Mouse (Mus musculus) mouse trophoblast stem cell (cell line): ENCODE measurements around the gene Galnt13.
"Not testable (repeated sequence)": the region's sequence is repeated elsewhere in the genome, so short reads cannot be mapped to it uniquely, and the experiment has no call there.

ENCODE experiments used
- in situ Hi-C, 2 experiments: fragments of 300-500 bp; cut with MseI, MboI; formaldehyde crosslinking; loops; 2 replicates in 1 of 2; 3 replicates in 1 of 2; pipeline ENCODE4 v1.15.1; 2025

Gene Galnt13

DNA sequence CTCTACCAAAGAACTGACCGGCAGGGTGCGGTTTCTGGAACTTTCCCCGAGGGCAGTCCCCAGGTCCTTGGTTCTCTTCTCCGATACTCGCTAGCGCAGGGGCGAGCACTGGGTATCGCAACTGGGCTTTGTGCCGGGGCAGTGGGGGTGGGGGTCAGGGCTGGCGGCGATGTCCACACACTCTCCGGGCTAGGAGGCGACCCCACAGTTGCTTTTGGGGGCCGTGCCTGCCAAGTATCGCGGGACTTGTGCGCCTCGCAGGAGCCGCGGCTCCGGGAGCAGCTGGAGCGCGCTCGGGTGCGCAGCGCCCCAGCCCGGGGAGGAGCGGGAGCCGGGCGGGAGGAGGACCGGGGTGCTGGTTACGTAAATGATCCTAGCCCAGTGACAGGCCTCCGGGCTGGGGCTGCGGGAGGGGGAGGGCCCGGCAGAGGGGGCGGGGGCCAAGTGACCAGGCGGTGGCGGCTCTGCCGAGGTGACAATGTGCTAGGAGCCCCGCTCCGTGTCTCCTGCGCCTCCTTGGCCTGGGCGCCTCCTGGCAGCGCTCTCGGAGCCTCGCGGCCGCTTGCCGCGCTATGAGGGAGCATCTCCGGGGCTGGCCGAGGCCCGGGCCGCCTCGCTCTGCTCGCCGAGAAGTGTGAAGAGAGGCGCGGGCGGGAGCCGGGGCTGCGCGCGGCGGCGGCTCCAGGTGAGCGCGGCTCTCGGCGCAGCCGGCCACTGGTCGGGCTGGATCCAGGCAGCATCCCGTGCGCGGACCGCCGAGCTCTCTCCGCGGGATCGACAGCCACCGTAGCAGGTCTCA, at the start of gene Galnt13:
TSS of gene Galnt13 (plus strand) at position 381 of the 799 bp plus-strand sequence.
- in situ Hi-C loops = no loop called here

DNA sequence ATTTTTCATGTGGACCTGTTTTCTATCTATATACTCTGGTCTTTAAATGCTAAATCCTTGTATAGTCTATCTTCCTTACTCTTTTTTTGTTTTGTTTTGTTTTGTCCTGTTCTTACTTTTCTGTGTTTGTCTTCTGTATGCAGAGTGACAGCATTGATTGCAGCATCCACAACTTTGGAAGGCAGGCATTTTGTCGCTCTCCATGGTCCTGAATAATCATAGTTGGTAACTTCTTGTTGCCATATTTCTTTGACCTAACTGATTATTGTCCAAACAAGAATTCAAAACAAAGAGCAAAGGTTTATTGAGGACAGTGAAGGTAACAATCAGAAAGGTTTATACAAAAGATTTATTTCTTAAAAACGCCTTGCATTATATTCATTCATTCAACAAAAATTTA, 5.1 kb upstream of the Galnt13 start:
- in situ Hi-C loops = no loop called here

DNA sequence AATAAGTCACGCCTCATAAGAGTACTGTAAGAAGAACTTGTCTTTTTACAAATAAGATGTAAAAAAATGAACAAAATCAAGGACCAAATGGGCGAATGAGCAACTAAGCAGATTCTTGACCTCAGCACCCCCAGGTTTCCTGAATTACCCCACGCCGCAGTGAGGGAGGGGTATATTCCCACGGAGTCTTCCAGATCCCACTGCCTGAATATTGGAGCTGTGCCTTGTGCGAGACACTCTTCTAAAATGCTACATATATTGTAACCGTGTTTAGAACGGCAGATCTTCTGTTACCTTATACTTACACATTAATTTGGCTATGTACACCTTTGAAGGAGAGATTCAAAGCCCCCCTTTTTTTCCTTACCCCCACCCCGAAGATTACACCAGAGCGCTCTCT, 737 bp upstream of the Galnt13 start:
- in situ Hi-C loops = no loop called here

DNA sequence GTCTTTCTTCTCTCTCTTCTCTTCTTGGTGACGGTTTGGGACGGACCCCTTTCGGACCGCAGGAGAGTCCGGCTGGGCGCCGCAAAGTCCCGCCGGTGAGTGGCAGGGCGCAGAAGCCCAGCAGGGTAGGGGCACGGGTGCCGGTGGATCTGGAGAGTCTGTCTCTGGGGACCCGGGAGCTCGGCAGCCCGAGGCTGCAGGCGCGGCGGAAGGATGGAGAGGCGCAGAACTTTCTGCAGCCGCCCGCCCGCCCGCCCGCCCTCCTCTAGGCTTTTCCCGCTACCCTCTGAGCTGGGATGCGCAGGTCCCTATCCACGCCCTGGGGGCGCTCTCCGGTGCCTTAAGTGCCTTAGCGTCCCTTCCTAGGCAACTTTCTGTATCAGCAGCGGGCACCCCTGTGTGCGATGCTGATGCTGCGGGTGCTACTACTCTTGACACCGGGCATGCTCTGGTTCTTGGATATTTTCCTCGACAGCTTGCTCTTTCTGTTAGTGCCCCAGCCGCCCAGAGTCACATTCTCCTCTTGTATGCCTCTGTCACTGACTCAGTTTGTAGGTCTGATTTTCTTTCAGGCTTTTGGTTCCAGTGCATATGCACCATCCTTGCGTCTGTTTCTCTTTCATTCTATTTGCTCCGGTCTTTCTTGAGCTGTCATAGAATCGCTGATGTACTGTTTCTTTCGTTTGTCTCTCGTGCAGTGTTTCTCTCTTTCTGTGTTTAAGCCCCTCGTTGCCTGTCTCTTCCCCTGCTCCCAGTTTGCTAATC, 801 bp downstream of the Galnt13 start:
- in situ Hi-C loops = no loop called here

DNA sequence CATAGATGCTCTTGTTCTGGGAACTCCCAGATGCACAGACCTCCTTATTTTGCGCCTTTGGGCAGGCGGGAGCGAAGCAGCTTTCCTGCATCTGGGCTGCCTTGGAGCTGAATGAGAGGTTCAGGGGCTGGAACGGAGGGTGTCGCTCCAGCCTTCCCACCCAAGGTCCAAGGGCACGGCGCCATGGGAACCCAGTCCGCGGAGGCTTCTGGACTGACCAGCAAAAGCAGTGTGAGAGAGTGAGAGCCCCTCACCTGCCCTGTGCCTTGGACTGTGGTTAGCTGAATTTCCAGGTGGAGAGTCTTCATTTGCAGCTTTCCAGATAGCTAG, 1.3 kb downstream of the Galnt13 start:
- in situ Hi-C loops = no loop called here

DNA sequence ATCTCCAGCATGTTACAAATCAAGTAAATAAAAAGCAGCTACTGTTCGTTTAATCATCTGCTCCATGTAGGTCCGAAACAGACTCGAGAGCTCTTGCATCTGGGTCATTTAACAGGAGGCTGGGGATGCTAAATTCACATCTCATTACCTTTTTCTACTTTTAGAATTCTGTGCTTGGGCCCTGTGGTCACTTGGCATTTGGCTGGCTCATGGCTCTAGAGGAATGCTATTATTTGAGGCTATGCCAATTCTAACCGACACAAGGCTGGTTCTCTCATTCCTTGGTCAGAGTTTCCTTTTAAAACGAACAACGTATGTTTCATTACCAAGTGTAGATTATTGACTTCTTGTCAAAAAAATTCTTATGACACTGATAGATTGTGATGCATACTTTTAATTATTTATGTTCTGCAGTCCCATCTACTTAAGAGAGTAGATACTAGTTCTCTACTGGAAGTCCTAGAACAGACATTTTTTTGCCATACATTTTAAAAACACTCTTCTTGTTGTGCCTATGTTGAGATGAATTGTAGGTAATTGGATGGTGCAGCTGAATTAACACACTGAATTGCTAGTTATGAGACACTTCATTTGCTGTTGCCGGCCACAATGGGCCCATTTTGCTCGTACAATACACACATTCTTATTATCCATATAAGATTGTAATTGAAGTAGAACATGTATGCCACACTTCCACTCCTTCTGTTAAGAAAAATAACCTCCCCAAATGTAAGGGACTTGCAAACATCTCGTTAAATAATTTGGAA, 6.8 kb downstream of the Galnt13 start:
- in situ Hi-C loops = no loop called here

DNA sequence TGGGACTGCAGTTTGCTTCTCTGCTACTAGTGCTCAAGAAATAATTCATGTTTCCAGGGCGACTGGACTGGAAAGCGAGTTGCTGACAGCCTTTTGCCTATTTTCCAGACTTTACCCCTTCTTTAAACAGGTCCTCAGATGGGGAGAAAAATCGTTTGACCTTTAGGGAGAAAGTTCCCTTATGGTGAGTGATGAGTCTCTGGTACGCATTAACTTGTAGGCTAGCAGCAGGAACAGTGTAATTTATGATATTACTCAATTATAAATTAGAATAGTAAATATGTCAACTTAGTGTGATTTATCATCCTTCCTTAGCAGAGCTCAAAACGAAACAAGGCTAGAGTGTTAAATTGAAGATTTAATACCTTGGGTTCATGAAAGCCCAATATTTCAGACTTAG, 47.3 kb downstream of the Galnt13 start:
- in situ Hi-C loops = no loop called here

DNA sequence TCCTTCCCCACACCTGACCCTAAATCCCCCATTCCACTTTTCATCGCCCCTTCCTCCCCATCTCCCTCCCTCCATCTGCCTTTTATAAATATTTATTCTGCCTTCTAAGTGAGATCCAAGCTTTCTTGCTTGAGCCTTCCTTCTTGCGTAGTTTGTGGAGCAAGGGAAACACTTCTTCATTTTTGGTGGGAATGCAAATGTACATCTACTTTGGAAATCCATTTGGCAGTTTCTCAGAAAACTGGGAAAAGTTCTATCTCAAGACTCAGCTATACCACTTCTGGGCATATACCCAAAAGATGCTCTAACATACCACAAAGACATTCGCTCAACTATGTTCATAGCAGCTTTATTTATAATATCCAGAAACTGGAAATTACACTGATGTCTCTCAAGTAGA, 86.9 kb downstream of the Galnt13 start:
- in situ Hi-C loops = no loop called here

DNA sequence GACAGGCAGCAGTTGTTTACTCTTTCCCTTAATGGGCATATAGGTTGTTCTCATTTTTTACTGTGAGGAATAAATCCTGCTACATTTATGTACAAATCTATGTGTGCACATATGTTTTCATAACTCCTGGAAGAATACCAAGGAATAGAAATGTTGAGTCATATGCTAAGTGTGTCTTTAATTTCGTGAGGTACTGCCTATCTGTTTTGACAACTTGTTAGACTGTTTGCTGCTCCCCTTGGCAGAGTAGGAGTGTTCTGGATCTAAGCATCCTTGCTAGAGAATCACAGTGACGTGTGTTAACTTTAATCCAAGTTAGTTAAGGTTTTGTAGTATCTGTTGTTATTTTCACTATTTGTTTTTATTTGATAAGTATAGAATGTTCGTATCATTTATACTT, 91.0 kb downstream of the Galnt13 start:
- in situ Hi-C loops = no loop called here

DNA sequence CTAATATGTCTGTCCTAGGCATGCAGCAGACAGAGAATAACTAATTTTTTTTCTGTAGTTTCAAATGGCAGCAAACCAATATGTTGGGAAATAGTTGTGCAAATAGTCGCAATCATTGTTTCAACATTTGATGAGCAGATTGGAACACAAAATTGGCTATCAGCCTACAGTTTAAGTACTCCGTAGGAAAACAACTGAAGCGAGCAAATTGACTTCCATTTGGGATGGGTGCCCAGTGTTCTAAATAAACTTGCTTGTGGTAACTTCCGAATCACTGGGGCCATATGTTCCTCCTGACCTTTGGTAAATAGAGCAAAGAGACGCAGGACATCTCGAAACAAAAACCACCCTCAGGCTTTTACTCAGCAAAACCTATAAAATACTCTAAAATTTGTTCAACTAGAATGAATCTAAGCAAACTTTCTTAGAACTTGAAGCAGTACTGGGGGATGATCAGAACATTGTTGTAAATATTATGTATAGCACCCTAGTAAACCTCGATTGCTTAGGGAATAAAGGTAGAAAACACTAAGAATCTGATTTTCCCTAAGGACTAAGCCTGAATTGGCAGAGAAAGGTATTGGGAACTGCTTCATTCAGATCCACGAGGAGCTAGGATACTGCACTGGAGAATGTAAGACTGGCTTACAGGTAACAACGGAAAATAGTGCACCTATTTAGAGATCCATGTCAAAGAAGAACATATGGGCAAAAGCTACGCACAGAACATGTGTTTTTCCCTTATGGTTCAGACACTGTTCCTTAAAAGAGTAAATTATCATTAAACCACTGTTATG, 122.4 kb downstream of the Galnt13 start:
- in situ Hi-C loops = no loop called here

DNA sequence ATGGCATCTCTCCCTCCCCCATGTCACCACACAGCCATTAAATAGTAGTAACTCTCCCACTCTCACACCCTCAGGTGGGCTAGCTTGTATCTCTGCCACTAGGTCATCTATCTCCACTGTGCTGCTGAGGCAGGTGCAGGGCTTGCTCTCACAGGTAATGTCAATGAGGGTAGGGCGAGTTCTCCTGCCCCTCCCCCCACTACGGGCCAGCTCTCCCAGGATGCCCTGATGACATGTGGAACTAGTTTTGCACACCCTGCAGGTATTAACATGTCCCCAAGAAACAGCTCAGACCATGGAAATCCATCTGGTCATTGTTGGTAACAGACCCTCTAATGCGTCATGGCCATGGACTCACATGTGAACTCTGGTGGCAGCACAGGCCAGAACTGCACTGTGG, 129.0 kb downstream of the Galnt13 start:
- in situ Hi-C loops = no loop called here

DNA sequence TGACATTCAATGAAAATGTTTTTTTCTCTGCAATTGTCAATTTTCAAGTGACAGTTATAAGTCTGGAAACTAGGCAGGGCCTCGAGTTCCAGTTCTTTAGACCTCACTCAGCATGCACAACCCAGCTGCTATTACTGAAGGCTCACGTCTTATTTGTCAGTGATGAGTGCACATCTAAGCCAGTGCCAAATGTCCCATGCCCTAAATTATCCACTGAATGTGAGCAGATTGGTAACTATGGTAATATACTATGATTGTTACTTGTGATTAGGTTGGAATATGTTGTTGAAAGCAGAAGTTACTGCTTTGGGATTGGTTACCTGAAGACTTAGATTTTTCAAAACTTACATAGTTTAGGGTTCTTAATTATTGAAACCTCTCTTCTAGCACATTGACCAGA, 131.1 kb downstream of the Galnt13 start:
- in situ Hi-C loops = no loop called here

DNA sequence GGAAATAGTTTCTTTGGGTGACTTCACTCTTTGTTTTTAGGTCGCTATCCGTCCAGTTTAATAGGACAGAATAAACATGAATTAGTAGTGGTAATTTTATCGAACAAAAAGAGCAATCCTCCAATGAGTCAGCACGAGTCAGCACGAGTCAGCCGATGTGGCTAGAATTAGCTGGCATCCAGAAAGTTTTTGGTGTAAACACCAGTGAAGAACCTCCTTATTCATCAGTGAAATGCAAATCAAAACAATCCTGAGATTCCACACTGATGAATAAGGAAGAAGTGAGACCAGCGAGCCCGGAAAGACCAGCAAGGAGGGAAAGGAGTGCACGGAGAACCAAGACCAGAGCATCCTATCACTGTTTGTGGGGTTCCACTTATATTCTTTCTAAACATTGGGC, 131.5 kb downstream of the Galnt13 start:
- in situ Hi-C loops = no loop called here

DNA sequence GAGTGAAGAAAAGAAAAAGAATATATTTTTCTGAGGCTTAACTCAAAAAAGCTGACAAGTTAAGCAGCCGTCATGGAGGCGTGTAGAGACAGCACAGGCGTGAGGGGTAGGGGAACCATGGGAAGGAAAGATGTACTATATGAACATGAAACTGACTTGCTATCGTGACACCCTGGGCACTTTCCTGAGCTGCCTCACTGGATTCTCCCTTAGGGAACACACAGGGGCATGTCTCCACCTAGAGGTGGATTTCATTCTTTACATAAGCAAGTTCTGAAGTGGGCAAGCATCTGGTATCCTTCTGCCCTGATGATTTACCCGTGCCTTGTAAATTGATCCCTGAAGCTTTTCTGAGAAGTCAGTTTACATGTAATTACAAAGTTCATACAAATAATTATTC, 277.7 kb downstream of the Galnt13 start:
- in situ Hi-C loops = not testable (repeated sequence)

DNA sequence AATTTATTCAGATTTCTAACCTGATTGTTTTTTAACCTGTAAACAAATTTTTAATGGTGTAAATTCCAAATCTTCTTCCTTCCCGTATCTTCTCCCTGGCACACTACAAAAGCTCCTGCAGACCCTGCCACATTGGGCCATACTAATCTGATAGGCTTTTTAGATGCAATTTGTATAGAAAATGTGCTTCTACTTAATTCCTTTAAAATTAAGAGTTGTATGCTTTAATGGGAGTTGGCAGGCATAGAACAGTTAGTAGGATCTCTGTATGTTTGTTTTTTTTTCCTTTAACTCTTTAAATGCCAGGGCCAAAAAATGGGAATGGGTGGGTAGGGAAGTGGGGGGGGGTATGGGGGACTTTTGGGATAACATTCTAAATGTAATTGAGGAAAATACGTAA, 315.1 kb downstream of the Galnt13 start:
- in situ Hi-C loops = no loop called here

DNA sequence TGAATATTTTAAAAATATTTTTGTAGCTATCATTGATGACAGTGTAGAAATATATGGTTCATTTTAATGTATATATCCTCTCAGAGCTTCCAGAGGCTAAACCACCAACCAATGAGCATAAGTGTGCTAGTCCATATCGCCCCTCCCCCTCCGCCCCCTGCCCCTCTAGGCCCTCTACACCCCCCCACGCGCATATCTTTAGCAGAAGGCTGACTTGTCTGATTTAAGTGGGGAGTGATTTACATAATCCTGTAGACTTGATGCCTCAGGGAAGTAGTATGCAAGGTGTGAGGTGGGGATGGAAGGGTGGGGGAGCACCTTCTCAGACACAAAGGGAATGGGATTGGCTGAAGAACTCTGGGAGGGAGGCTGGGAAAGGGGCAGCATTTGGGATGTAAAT, 323.7 kb downstream of the Galnt13 start:
- in situ Hi-C loops = no loop called here

DNA sequence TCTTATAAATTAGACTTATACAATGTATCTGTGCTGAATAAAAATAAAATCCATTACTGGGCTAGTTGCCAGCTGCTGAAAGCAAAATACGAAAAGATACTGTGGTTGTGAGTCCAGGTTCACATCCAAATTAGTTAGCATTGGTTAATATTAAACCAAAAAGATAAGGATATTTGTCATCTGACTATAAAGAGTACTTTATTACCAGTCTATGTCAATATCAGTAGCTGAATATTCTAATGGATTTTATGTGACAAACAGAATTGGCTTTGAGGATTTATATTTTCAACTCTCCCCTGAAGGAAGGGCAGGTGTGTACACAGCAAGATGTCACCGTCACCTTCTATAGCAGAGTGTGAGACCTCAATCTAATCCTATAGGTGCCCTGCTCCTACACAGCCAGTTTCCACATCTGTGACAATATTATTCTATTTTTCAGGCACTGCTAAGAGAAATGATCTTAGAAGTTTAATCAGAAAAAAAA, 342.7 kb downstream of the Galnt13 start:
- in situ Hi-C loops = no loop called here

DNA sequence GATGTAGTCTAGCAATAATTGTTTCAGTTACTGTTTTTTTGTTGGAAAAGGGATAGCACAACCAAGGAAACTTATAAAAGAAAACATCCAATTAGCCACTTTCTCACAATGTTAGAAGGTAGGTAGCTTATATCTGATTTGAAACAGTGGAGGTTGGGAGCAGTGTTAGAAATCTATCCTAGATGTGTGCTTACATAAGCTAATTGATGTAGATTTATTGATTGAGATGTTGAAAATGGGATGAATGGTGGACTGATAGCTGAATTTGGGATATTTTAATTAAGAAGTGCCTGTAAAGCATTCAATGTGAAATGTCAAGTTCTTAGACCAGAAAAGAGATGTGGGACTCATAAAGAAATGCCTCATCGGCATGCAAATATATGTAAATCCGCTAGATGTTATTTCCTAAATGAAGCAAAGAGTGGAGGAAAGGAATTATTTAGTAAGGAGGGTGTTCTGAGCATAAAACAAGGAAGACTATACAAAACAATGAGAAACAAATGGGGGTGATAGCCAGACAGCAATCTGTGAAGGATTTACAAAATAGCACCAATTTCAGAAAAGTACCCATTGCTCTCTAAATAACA, 377.6 kb downstream of the Galnt13 start:
- in situ Hi-C loops = no loop called here

DNA sequence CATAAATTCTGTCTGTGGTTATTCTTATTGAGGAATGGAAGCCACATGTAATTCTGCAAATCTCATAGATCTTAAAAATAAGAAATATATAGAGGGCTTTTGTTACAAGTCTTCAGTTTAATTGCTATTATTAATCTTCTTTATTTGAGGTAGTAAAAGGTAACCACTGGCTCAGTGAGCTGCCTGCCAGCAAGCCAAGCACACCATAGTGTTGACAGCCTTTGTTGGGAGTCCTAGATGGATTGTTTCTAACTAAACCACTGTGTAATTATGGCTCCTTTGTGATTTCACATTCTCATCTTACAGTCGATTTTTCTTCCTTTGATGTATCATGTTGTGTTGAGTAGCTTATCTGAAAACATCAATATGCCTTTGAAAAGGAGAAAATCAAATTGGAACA, 405.1 kb downstream of the Galnt13 start:
- in situ Hi-C loops = no loop called here

DNA sequence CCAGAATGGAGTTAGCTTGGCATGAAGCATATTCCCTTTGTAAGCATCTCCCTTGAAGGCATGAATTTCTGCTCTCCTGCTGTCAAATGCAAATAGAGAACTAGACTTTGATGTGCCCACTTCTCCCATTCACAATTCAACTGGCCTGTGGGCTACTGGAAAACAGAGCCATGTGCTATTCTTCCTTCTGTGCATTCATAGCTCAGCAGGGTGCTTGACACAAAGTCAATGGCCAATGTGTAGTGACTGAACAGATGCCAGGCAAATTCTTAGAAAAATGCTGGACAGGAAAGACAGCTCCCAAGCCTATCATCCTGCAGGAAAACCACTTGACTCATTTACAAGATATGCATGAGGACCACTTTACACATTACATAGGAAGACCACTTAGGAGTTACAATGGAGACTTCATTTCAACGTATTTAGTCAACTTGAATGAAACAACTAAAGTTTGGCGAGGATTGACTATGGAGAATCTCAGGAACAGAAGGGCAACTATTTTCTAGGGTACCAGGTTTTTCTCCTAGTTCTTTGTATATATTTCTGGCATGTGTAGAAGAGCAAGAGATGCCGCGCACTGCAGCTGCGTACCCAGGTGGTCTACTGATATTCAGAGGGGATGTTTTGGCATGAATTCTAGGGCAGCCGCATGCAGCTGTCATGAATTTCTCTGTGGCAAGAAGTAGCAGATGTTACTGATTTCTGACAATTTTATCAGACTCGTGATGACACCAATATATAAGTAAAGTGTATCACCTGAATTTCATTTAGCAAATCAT, 470.4 kb downstream of the Galnt13 start:
- in situ Hi-C loops = no loop called here
